Mouse (Mus musculus) lung, postnatal 4 days (tissue): ENCODE measurements at regions not wholly inside any gene's neighbourhood (a gene's known extent, or its start where the extent isn't known, plus 50 kb on each side); places are given as distances from the start of the nearest gene placed in this dataset.
"Not testable (repeated sequence)": the region's sequence is repeated elsewhere in the genome, so short reads cannot be mapped to it uniquely, and the experiment has no call there.

Source experiments
- DNase-seq, 2 experiments: peaks; one replicate each; pipeline ENCODE4 v3.0.0; 2021

DNA sequence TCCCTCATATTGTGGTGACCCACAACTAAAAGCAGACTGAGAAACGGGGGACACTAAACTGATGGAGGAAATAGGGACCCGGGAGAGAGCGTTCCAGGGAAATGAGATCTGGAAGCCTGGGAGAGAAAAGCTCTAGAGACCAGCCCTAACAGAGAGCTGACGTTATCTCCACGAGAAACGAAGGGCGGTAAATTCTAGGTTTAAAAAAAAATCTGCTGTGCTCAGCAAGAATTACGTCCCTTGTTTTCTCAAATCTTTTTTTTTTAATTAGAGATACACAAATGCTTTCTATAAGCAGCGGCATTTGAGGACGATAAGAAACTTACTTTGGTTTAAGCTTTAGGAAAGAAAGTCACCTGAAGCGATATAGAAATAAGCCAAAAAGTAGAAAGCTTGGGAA lies 145.7 kb downstream of the Cand1 start:
- DNase-seq = no peak

DNA sequence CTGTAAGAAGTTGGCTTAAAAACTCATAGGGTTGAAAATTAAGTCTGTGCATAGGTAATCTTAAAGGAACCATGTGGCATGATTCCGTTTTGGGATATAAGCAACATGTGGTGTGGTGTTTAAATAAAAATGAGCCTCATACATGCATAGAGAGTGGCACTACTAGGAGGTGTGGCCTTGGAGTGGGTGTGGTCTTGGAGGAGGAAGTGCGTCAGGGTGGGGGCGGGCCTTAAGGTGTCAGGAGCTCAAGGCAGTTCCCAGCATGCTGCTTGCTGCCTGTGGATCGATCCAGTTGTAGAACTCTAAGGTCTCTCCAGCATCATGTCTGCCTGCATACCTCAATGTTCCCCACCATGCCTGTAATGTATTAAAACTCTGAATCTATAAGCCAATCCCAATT lies 152.0 kb downstream of the Cand1 start:
- no peak for DNase-seq

GRCm38 (mm10) chr10:119087071-119087665 lies 152.7 kb downstream of the Cand1 start:
- no peak for DNase-seq

DNA sequence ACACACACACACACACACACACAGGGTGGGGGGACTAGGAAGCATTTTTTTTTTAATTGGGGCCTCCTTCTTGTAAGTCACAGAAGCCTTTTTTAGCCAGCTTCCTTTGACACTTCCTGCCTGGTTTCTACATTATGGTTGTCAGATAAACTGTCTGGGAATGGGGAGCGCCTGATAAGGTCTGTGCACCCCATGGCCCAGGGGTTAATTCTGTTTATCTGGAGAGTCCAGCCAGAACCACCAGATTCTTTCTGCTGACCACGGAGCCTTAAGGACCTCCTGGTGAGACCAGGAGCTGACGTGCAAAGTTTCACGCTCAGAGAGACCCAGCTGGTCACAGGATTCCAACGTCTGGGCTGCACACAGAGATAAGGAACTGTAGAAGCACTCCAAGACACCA lies 153.4 kb downstream of the Cand1 start:
- no peak for DNase-seq

GRCm38 (mm10) chr10:119083431-119083830 lies 156.4 kb downstream of the Cand1 start:
- DNase-seq = no peak

DNA sequence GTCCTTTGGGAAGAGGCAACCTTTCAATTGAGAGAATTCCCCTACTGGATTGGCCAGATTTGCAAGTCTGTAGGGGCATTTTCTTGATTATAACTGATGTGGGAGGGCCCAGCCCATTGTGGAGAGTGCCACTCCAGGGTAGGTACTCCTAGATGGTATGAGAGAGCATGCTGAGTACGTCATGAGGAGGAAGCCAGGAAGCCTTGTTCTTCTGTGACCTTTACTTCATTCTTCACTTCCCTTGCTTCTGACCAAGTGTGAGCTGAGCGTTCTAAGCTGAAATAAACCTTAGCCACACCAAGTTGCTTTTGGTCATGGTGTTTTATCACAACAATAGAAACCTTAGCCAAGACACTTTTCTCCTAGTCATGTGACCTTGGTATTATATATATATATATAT lies 157.0 kb downstream of the Cand1 start:
- no peak for DNase-seq

GRCm38 (mm10) chr10:119081766-119082165 lies 158.1 kb downstream of the Cand1 start:
- not testable (repeated sequence) for DNase-seq

DNA sequence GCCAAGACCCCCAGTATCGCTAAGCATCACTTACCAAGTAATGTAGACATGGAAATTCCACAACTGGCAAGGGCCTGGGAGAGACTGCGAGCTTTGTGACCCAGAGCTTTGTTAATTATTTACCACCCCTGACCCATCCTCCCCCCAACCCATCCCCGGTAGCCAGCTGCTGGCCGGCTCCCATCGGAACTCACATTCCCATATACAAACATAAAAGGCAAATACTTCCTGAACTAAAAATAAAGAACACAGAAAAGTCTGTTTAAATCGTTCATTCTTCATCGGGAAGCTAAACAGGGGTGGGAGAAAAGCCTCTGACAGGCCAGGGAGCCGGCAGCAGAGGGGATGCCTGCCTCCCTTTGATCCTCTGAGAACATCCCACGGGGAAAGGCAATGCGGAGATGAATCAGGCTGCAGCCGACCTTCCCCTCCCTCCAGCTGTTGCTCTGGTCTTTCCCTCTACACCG lies 163.7 kb downstream of the Cand1 start:
- DNase-seq = peak; percentile 44 to 71

DNA sequence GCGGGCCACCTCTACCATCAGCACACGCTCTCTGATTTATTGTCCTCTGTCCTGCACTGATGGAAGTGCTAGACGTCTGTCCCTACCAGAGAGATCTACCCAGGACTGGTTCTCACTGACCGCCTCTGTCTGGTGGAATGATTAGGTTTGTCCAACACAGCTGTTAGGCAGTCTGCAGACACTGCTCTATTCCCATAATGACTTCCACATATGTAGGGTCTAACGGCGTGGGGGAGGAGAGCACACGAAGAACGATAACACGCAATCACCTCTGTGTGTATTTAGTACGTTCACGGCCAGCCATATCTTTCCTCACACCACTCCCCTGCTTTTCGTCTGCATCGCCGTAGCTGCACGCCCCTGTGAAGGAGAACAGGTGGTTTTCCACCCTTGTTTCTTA lies 165.0 kb downstream of the Cand1 start:
- DNase-seq = no peak

DNA sequence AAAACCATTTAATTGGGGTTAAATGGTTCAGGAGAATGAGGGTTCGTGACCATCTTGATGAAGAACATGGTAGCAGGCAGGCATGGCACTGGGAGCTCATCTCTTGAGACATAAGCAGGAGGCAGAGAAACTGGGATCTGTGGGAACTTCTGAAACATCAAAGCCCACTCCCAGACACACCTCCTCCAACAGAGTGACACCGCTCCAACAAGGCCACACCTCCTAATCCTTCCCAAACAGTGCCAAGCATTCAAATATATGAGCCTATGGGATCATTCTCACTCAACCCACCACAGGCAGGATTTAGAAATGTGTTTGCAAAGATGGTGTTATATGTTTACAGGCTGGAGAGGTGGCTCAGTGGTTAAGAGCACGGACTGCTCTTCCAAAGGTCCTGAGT lies 165.9 kb downstream of the Cand1 start:
- no peak for DNase-seq

DNA sequence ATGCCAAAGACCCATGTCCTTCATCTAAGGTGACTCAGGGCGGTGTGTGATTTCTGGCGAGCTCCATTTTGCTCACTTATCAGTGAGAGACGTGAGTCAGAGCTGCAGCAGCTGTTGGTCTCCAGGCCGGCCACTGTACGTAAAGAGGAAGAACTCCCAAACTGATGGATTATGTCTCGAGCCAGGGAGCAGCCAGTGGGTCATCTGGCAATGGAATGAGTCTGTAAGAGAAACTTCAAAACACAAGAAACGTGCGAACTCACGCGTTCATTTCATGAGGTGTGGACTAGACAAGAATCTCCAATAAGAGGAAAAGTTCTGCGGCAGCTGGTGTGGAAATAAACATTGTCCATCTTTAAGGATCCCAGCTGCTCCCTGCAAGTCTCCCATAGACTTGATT lies 170.4 kb downstream of the Cand1 start:
- DNase-seq = peak in 1 of 2 experiments; percentile 73

DNA sequence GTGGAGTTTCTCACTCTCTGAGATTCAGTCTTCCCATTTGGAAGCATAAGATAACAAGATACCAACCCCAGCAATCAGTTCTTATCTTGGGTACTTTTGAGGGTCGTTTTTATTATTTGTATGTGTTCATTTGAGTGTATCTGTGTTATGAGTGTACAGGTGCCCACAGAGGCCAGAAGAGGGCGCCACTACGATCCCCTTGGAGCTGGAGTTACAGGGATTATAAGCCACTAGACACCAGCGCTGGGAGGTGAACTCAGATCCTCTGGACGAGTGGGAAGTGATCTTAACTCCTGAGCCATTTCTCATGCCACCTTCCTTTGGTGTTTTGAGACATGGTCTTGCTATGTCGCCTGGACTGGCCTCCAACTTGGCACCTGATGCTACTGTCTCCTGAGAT lies 172.0 kb downstream of the Cand1 start:
- DNase-seq = no peak

- no peak for DNase-seq
Measured at GRCm38 (mm10) chr10:119067366-119067765, 172.5 kb downstream of the Cand1 start.

GRCm38 (mm10) chr10:119065974-119066373 lies 173.9 kb downstream of the Cand1 start:
- DNase-seq = peak; percentile 63 to 72

- DNase-seq = peak; percentile 43 to 66
Measured at GRCm38 (mm10) chr10:119065133-119065817, 174.6 kb downstream of the Cand1 start.

GRCm38 (mm10) chr10:119064218-119064617 lies 175.6 kb downstream of the Cand1 start:
- no peak for DNase-seq

DNA sequence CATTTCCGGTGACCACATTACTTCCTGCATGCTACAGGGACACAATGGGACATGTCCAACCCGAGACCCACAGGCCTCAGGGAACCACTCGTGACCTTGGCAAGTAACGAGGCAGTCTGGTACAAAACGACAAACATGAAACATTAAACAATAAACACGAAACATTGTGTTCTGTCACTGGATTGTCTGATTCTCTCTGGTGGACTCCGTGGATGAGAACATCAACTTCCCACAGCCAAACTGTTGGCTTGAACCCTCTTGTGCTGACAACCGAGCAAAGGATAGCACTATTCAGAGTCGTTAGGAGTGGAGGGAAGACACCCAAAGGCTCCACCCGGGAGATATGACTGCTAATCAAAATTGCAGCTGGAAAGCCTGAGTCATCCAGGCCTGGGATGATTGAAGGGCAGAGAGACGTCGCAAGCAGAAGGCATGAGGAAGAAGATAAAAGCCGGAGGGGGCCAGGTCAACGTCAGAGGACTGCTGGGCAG lies 176.6 kb downstream of the Cand1 start:
- peak in 1 of 2 experiments; percentile 46 for DNase-seq

- no peak for DNase-seq
Measured at GRCm38 (mm10) chr10:119061958-119062599, 177.8 kb downstream of the Cand1 start.

DNA sequence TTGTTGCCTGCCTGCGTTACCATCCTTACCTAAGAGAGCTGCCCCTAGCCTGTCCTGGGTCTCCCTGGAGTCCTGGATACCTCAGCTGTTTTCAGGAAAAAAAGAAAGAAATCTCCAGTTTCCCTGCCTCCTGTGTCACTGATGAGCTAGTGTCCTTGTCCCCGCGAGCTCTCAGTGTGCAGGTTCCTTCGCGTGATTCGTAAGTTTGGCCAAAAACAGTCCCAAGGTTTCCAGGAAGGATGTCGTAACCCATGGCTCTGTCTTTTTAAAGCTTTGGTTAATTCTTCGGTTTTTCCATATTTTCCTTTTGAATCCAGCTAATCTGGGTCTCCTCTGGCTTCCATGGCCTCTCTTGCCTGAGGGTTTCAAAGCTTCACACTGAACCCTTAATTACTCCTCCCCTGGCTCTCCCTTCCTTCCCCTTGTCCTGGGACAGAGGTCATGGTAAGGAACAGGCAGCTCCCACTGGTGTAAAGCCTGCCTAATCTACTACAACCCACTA lies 178.5 kb downstream of the Cand1 start:
- DNase-seq = no peak

DNA sequence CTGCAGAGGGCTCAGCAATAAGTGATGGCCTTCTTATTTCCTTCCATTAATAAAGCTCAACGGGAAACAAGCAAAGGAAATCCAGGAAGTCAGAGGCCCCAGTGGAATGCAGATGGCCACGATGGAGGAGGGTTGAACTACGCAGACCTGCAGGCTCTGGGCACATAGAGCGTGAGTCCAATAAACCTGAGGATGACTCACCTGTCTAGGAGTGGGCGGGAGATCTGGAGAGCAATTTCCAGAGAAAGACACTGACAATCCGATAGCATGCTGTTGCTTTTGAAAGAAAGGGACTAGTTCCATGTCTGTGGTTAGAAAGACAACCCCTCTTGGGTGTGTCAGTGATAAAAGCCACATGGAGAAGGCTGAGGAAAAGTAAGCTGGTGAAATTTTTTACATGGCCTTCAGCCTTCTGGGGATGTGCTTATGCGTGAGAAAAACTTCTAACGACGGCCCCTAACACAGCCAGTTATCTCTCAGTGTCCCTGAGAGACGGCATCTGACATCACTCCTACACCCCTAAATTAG lies 181.3 kb downstream of the Cand1 start:
- DNase-seq = no peak

DNA sequence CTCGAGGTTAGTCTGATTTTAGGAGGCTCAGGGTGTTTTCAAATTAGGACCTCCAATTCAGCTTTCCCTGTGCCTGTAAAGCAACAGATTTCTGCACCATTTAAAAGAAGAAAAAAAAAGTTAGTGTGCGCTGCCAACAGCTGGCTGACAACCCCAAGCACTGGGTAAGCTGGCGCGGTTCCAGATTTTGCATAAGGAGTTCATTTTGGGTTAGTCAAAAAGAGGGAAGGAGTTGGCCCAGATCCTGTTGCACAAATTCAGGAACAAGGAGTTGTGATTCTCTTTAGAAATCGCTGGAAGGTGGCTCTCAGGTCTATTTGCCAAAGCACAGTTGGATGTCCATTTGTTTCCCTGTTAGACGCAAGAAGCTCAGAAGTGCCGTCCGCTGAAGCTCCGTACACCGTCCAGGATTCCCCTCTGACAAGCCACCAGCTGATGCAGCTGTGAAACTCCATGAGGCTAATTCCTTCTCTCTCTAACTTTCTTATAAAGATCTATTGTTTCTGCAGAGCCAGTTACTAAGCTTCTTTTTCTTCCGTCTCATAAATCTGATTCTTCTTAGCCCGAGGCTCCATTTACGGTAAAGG lies 184.6 kb downstream of the Cand1 start:
- DNase-seq = peak; percentile 79 to 80

- DNase-seq = no peak
Measured at GRCm38 (mm10) chr10:119054191-119055175, 184.5 kb upstream of the Dyrk2 start.
